Mouse (Mus musculus) C2C12 (cell line): ENCODE results near the gene Rabgef1.

Experiments
- CTCF ChIP-seq: IDR thresholded peaks from one replicate; pipeline ENCODE4 v1.5.1; 2011; ENCODE audit not compliant: control insufficient read depth, insufficient read depth, insufficient read length
- MYOD1 ChIP-seq: IDR thresholded peaks from one replicate; pipeline ENCODE4 v1.6.1; 2011; ENCODE audit warnings: low read depth; ENCODE audit not compliant: control insufficient read depth, insufficient read length
- MYOG ChIP-seq: IDR thresholded peaks from one replicate; pipeline ENCODE4 v1.6.1; 2011; ENCODE audit not compliant: control insufficient read depth, insufficient read length; ENCODE audit errors: extremely low read depth

- TF ChIP-seq CTCF (no peak), MYOG (no peak), MYOD1 (no peak)
These were observed 35.0 kb upstream of the Rabgef1 start for GRCm38 (mm10) chr5:130136597-130136996.
